Mouse (Mus musculus) forebrain, embryonic 11.5 days (tissue): ENCODE data around the gene Itih4. TPM values are rescaled to one million over a fixed set of nuclear protein-coding genes. Genes with fewer than 3 reads are reported as not detected.

ENCODE experiments used
- ATAC-seq: fragments of 200-750 bp; cut with Nextera tagmentation; replicated peaks from 2 replicates; pipeline ENCODE4 v1.8.0; 2017; ENCODE audit warnings: moderate TSS enrichment; ENCODE audit not compliant: low FRiP score
- DNase-seq: peaks from one replicate; pipeline ENCODE4 v3.0.0-alpha.2; 2017; ENCODE audit warnings: low spot score
- H3K27ac ChIP-seq: fragments of 300-500 bp; sonication (generic); 2 replicates; pipeline ENCODE4 v1.5.1; 2014; ENCODE audit warnings: low read depth, low read length
- H3K27me3 ChIP-seq: fragments of 300-500 bp; sonication (generic); 2 replicates; pipeline ENCODE4 v1.6.1; 2014; ENCODE audit warnings: mild to moderate bottlenecking, low read length, mixed read lengths; ENCODE audit not compliant: control insufficient read depth, insufficient read depth
- H3K36me3 ChIP-seq: fragments of 300-500 bp; sonication (generic); 2 replicates; pipeline ENCODE4 v1.6.1; 2014; ENCODE audit warnings: mild to moderate bottlenecking, low read length, moderate library complexity, mixed read lengths; ENCODE audit not compliant: control insufficient read depth, insufficient read depth
- H3K4me1 ChIP-seq: fragments of 300-500 bp; sonication (generic); replicated peaks from 2 replicates; pipeline ENCODE4 v1.6.1; 2014; ENCODE audit warnings: low read length, mixed read lengths; ENCODE audit not compliant: control insufficient read depth, insufficient read depth
- H3K4me2 ChIP-seq: fragments of 300-500 bp; sonication (generic); 2 replicates; pipeline ENCODE4 v1.6.1; 2014; ENCODE audit warnings: low read depth, mild to moderate bottlenecking, low read length, moderate library complexity, mixed read lengths; ENCODE audit not compliant: severe bottlenecking
- H3K4me3 ChIP-seq: fragments of 300-500 bp; sonication (generic); 2 replicates; pipeline ENCODE4 v1.5.1; 2014; ENCODE audit warnings: low read depth, low read length
- H3K9ac ChIP-seq: fragments of 300-500 bp; sonication (generic); 2 replicates; pipeline ENCODE4 v1.6.1; 2014; ENCODE audit warnings: low read length
- H3K9me3 ChIP-seq: fragments of 300-500 bp; sonication (generic); 2 replicates; pipeline ENCODE4 v1.6.1; 2016; ENCODE audit warnings: low read length, mixed read lengths; ENCODE audit not compliant: control insufficient read depth
- WGBS: fragments of 180-500 bp; shearing (Covaris S2); extraction: QIAGEN DNeasy Blood & Tissue Kit; methylation state at CpG from one replicate; pipeline ENCODE4 v1.1.7; 2014; 5-methylcytosine and 5-hydroxymethylcytosine counted together
- polyA plus RNA-seq: library from polyadenylated mRNA; unstranded; fragments of >200 nt; fragmentation: Nextera tagmentation; extraction: Ambion mirVana; gene quantifications from 2 replicates; pipeline ENCODE4 v1.2.1, GENCODE M21; 2014

The Itih4 gene
- polyA plus RNA-seq, 1 experiment from 2014 or later = not detected

- H3K9ac ChIP-seq = no peak overlapping the region
- 98% methylated on average over 4 of the region's 4 CpGs for WGBS
- no peaks in the 10 kb centered on the region for H3K36me3 ChIP-seq
- H3K4me1 ChIP-seq = no peaks in the 10 kb centered on the region
- H3K4me3 ChIP-seq = no peak overlapping the region
- H3K4me2 ChIP-seq = no peak overlapping the region
- ATAC-seq = no peak
- DNase-seq = peak; percentile 24
- no peak overlapping the region for H3K27ac ChIP-seq
- H3K27me3 ChIP-seq = no peaks in the 10 kb centered on the region
- no peaks in the 10 kb centered on the region for H3K9me3 ChIP-seq
Observed at GRCm38 (mm10) chr14:30942254-30942653, 56.0 kb downstream of the Itih4 start.

DNA sequence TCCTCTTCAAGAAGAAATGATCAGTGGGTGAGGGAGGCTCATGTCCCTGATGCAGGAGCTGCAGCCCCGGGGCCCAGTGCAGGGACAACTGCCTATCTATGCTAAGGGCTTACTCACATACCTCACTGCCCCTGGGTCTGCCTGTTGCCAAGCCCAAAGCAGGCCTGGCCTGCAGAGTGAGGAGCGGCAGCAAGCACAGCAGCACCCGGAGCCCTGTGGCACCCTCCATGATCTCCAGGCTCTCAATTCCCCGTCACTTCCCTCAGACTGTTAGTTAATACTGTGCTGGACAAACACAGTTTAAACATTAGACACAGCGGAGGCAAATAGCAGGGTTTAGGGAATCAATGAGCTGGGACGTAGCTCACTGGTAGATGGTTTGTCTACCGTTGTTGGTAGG lies 56.8 kb downstream of the Itih4 start, which contains the start of gene Itih1:
Gene Itih1 (minus strand): TSS at position 252 of the 400 bp plus-strand sequence.
- no peak within 1 kb of the TSS for H3K4me2 ChIP-seq
- H3K27ac ChIP-seq = no peak within 1 kb of the TSS
- H3K9ac ChIP-seq = no peak within 1 kb of the TSS
- H3K27me3 ChIP-seq = no peaks in the 10 kb centered on the region
- no peaks in the 10 kb centered on the region for H3K9me3 ChIP-seq
- H3K4me1 ChIP-seq = no peaks in the 10 kb centered on the region
- ATAC-seq (no peak), DNase-seq (no peak)
- WGBS = 91% methylated on average over 7 of the region's 7 CpGs
- H3K36me3 ChIP-seq = no peaks in the 10 kb centered on the region
- no peak within 1 kb of the TSS for H3K4me3 ChIP-seq

DNA sequence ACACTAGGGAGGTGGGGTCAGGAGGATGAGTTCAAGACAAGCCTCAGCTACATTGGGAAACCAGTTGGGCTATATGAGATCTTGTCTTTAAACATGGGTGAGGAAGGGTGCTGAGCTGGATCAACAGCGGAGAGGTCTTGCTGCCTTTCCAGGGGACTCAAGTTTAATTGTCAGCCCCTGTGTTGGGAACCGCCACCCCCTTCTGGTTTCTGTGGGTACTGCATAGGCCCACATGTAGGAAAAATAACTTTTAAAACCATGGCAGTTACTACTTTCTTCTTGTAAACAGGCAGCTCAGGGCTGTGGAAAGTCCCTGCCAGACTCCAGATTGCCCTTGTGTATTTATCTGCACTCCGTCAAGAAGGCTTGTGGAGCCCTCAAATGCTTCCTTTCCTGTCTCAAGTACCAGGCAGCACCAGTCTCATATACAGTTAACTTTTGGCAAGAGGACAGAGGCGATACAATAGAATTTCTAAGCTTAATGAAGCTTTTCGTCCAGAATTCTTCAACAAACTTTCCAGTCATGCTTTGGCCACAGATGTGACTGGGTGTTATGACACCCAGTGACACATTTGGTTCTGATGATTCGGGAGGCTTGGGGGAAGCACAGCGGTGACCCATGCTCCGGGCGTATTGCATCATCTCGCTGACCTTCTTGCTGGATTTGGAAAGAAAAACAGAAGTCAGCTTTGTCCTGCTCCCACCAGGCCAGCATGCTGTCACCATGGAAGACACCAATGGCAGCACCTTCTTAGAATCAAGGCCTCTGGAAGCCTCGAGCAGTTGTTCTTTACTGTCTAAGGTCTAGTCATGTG lies 57.8 kb downstream of the Itih4 start:
- H3K4me1 ChIP-seq = no peaks in the 10 kb centered on the region
- H3K36me3 ChIP-seq = no peaks in the 10 kb centered on the region
- no peak overlapping the region for H3K27ac ChIP-seq
- no peak overlapping the region for H3K9ac ChIP-seq
- ATAC-seq (no peak), DNase-seq (peak; percentile 75)
- no peaks in the 10 kb centered on the region for H3K9me3 ChIP-seq
- no peaks in the 10 kb centered on the region for H3K27me3 ChIP-seq
- no peak overlapping the region for H3K4me2 ChIP-seq
- H3K4me3 ChIP-seq = no peak overlapping the region
- 70% methylated on average over 11 of the region's 11 CpGs for WGBS

DNA sequence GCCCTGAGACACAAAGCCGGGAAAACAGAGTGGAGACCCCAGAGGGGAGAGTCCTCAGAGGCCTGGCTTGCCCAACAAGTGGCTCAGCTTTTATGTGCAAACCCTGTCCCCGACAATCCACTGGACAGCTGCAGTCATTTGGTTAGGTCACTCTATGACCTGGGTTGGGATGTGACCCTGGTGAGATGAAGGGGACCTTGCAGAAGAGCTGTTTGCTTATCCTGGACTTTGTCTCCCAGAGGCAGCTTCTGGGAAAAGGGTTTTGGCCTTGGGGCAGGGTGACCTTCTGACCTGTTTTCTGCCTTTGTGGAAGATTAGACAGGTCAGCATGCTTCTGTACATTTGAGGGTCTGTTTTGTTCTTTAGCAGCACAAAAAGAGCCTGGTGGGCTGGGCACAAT lies 58.5 kb downstream of the Itih4 start:
- no peaks in the 10 kb centered on the region for H3K27me3 ChIP-seq
- H3K27ac ChIP-seq = no peak overlapping the region
- DNase-seq (no peak), ATAC-seq (no peak)
- no peaks in the 10 kb centered on the region for H3K4me1 ChIP-seq
- WGBS = 80% methylated on average over 2 of the region's 2 CpGs
- no peak overlapping the region for H3K4me3 ChIP-seq
- no peak overlapping the region for H3K4me2 ChIP-seq
- no peaks in the 10 kb centered on the region for H3K36me3 ChIP-seq
- H3K9ac ChIP-seq = no peak overlapping the region
- no peaks in the 10 kb centered on the region for H3K9me3 ChIP-seq

DNA sequence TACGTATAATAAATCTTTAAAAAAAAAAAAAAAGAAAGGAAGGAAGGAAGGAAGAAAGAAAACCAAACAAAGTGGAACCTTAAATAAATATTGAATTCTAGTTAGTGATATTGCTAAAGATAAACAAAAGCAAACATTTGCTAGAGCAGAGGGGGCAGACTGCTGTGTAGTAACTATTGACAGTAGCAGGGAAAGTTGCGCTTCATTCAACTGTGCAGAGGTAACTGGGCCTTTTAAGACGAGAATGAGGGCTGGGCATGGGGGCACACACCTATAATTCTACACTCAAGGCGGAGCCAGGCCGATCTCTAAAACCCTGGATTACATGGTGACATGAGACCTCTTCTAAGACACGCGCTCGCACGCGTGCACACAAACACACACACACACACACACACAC lies 63.7 kb downstream of the Itih4 start:
- H3K9me3 ChIP-seq = no peaks in the 10 kb centered on the region
- H3K4me1 ChIP-seq = peaks cover 2% of the 10 kb centered on the region; the same call in 1 of the 2 replicates
- ATAC-seq = no peak
- no peak overlapping the region for H3K4me2 ChIP-seq
- H3K27ac ChIP-seq = no peak overlapping the region
- no peaks in the 10 kb centered on the region for H3K27me3 ChIP-seq
- H3K4me3 ChIP-seq = no peak overlapping the region
- WGBS = 94% methylated on average over 10 of the region's 10 CpGs
- DNase-seq = peak; percentile 7
- no peaks in the 10 kb centered on the region for H3K36me3 ChIP-seq
- H3K9ac ChIP-seq = no peak overlapping the region

GRCm38 (mm10) chr14:30951154-30951825 lies 65.0 kb downstream of the Itih4 start, which contains the start of gene Nek4:
Nek4 (plus strand) TSS chr14:30951377.
- Histone ChIP-seq H3K9ac (peak within 1 kb of the TSS; percentile 82), H3K27ac (no peak within 1 kb of the TSS), H3K4me3 (peak within 1 kb of the TSS; percentile 70), H3K27me3 (no peaks in the 10 kb centered on the region), H3K4me1 (peaks cover 2% of the 10 kb centered on the region; the same call in 1 of the 2 replicates), H3K4me2 (peak within 1 kb of the TSS; percentile 66), H3K9me3 (no peaks in the 10 kb centered on the region), H3K36me3 (no peaks in the 10 kb centered on the region; the same call in 1 of the 2 replicates)
- ATAC-seq (peak; percentile 100), DNase-seq (peak; percentile 98)
- under 1% methylated on average over 57 of the region's 57 CpGs for WGBS

Other genes with a start within 250 kb of the Itih4 start
- gene Rft1, start 232.1 kb upstream of the Itih4 start, polyA plus RNA-seq = 11.3 and 11.4 TPM in 2 replicates
- gene Sfmbt1, start 171.6 kb upstream of the Itih4 start, polyA plus RNA-seq = 27.1 and 29.2 TPM in 2 replicates
- 24.2 and 24.7 TPM in 2 replicates for gene Tmem110, start 60.9 kb upstream of the Itih4 start, polyA plus RNA-seq
- gene Mustn1, start 7.3 kb upstream of the Itih4 start, polyA plus RNA-seq = 0.51 TPM in 2 replicates
- 0.05 and 0.16 TPM in 2 replicates for gene Itih3, start 37.3 kb downstream of the Itih4 start, polyA plus RNA-seq
- not detected in 2 replicates for gene Itih1, start 56.8 kb downstream of the Itih4 start, polyA plus RNA-seq
- 22.4 and 24.4 TPM in 2 replicates for gene Nek4, start 64.9 kb downstream of the Itih4 start, polyA plus RNA-seq
- gene Glt8d1, start 114.9 kb downstream of the Itih4 start, polyA plus RNA-seq = 61.3 and 63.5 TPM in 2 replicates
- gene Spcs1, start 115.2 kb downstream of the Itih4 start, polyA plus RNA-seq = 224 and 251 TPM in 2 replicates
- 135 and 136 TPM in 2 replicates for gene Pbrm1, start 132.7 kb downstream of the Itih4 start, polyA plus RNA-seq
- gene Gnl3, start 132.7 kb downstream of the Itih4 start, polyA plus RNA-seq = 110 and 120 TPM in 2 replicates
- gene Smim4, start 242.5 kb downstream of the Itih4 start, polyA plus RNA-seq = 50.9 and 52.7 TPM in 2 replicates
- gene Nt5dc2, start 244.6 kb downstream of the Itih4 start, polyA plus RNA-seq = 565 and 637 TPM in 2 replicates